Mouse (Mus musculus): ENCODE data around the gene Prokr1. TPM values are rescaled to one million over a fixed set of nuclear protein-coding genes. Genes with fewer than 3 reads are reported as not detected.
"Not testable (repeated sequence)": the region's sequence is repeated elsewhere in the genome, so short reads cannot be mapped to it uniquely, and the experiment has no call there.

Gene Prokr1
- 5.1 and 5.3 TPM in 2 replicates for polyA plus RNA-seq (2015; fragmentation: Nextera tagmentation; extraction: Ambion mirVana)

DNA sequence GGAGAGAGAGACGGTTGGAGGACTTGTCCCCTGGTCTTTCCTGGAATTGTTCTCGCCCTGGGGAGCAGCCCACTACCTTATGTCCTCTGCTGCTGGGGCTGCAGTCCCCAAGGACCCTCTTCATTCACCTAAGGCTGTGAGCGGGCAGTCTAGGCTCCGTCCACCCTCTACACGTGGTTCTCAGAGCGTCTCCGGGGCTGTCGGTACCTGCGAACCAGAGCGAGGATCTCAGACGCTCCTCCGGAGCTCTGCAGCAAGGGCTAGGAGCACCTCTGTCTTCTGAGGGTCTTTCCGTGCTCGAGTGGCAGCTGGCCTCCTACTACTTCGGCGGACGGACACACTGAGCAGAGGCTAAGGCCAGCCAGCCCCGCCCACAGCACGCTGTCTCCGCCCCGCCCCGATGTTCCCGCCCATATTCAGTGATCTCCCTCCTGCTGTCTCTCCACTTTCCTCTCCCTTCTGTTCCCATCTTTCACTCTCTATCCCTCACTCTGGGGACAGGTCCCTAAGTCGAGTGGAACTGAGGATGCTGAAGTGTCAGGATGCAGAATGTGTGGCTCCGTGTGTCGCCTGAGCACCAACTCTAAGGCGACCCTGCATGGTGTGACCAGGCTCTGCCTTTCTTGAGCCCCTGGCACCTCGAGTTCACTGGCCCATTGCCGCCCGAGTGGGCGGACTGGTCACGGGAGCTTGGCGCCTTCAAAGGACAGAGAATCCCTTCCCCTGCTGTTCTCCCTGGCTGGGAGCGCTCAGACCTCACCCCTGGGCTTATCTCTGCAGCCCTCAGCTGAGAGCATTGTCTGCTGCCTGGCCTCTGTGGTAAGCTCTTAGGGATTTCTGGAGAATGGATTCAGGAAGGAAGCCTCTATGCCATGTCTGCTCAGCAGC is at the start of gene Prokr1:
Prokr1 (minus strand) TSS at position 350 of the 888 bp plus-strand sequence.
- Histone ChIP-seq H3K9me3 (no peaks in the 10 kb centered on the region), H3K4me1 (peaks cover 10% of the 10 kb centered on the region), H3K27me3 (peaks cover 18% of the 10 kb centered on the region; the same call in 1 of the 2 replicates), H3K9ac (peak within 1 kb of the TSS; percentile 44), H3K4me2 (peak within 1 kb of the TSS; percentile 88), H3K36me3 (no peaks in the 10 kb centered on the region), H3K4me3 (peak within 1 kb of the TSS; percentile 51), H3K27ac (no peak within 1 kb of the TSS)
- ATAC-seq (ENCODE audit: insufficient number of reproducible peaks, low FRiP score, low TSS enrichment, low read depth) = peak; percentile 72
- WGBS = 1% methylated on average over 34 of the region's 34 CpGs

DNA sequence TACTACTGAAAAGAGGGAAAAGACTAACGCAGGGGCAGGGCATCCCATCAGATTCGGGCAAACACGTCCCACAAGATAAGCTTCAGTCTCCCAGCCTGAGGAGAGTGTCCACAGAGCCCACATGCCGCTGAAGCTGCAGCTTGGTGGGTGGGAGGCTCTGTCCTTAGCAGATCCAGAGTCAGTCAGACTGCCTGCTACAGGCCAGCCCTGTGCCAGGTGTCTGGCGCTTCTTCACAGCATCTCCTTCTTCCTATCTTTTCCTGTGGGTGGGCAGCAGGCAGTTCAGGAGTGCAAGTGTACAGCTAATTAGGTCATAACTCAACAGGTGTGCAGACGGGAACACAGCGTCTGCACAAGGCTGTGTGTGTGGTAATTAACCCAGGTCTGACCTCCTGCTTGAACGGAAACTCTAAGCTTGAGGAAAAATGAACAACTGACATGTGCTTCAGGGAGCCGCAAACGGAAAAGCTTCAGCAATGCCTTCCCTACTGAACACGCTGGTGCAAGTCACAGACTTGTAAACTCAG is 47.7 kb upstream of the Prokr1 start:
- H3K4me1 ChIP-seq = no peaks in the 10 kb centered on the region
- ATAC-seq (ENCODE audit: insufficient number of reproducible peaks, low FRiP score, low TSS enrichment, low read depth) = no peak
- 31% methylated on average over 11 of the region's 11 CpGs for WGBS
- no peak overlapping the region for H3K4me3 ChIP-seq
- H3K4me2 ChIP-seq = no peak overlapping the region
- no peaks in the 10 kb centered on the region for H3K27me3 ChIP-seq
- no peak overlapping the region for H3K27ac ChIP-seq
- no peak overlapping the region for H3K9ac ChIP-seq
- no peaks in the 10 kb centered on the region for H3K9me3 ChIP-seq
- H3K36me3 ChIP-seq = no peaks in the 10 kb centered on the region

DNA sequence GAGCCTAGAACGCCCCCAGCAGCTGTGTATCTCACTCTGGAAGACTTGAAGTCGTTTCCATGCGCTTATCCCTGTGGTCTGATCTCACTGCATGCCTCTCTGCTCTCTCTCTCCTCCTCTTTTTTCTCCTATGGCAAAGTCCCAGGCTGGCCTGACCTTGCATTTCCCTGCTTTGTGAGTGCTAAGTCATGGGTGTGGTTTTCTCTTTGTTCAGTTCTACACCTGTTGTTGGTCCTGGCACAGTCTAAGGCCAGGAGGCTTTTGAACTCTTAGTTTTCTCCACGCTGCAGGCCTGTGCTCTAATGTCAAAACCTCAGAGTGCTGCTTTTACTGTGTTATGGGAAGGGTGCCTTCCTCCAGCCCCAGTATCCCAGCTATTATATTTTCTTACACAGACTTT is 41.6 kb upstream of the Prokr1 start:
- ATAC-seq (ENCODE audit: insufficient number of reproducible peaks, low FRiP score, low TSS enrichment, low read depth) = no peak
- H3K4me1 ChIP-seq = 0 out of 2 replicates have a peak, but pooled peaks cover 3% of the 10 kb centered on the region
- H3K4me2 ChIP-seq = no peak overlapping the region
- no peaks in the 10 kb centered on the region for H3K27me3 ChIP-seq
- H3K4me3 ChIP-seq = no peak overlapping the region
- H3K9ac ChIP-seq = no peak overlapping the region
- H3K9me3 ChIP-seq = no peaks in the 10 kb centered on the region
- peaks cover 4% of the 10 kb centered on the region; the same call in 1 of the 2 replicates for H3K36me3 ChIP-seq
- WGBS = 77% methylated on average over 4 of the region's 4 CpGs
- H3K27ac ChIP-seq = no peak overlapping the region

DNA sequence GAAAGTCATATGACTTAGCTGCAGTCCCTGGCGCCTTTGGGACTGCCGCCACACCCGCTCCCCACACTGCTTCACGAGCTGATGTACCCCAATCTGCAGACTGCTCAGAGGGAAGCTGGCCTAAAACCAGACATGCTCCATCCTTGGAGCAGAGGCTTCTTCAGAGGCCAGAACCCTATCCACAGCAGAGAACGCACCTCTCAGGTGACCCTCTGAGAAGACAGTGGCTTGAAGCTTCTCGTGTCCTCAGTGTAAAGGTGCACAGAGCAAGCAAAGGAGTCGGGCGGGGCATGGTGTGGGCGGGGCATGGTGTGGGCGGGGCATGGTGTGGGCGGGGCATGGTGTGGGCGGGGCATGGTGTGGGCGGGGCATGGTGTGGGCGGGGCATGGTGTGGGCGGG is 38.4 kb upstream of the Prokr1 start:
- H3K4me2 ChIP-seq; H3K36me3 ChIP-seq; H3K9me3 ChIP-seq; H3K27me3 ChIP-seq; H3K4me3 ChIP-seq; H3K9ac ChIP-seq; H3K4me1 ChIP-seq; H3K27ac ChIP-seq; ATAC-seq (ENCODE audit: insufficient number of reproducible peaks, low FRiP score, low TSS enrichment, low read depth): not testable (repeated sequence)
- 66% methylated on average over 15 of the region's 15 CpGs for WGBS

DNA sequence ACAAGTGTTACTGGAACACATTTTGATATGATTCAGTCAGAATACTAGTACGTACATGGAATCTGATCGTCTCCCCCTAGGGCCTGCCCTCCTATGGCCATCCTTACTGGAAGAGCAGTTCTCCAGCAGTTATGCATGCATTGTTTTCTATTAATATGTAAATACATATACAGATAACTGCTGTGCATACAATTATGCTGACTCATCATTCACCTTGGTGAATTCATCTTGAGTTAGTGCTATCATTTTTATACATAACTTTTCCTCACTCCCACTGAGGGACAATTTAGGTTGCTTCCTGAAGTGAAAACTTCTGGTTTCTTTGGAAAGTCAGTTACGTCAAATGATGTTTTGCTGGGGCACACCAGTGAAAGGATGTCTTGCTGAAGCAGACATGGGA is 32.6 kb upstream of the Prokr1 start:
- WGBS = 90% methylated on average over 3 of the region's 3 CpGs
- Histone ChIP-seq H3K4me1 (0 out of 2 replicates have a peak, but pooled peaks cover 8% of the 10 kb centered on the region), H3K27ac (no peak overlapping the region), H3K9me3 (no peaks in the 10 kb centered on the region), H3K4me2 (no peak overlapping the region), H3K4me3 (no peak overlapping the region), H3K27me3 (no peaks in the 10 kb centered on the region), H3K9ac (no peak overlapping the region), H3K36me3 (no peaks in the 10 kb centered on the region)
- no peak for ATAC-seq (ENCODE audit: insufficient number of reproducible peaks, low FRiP score, low TSS enrichment, low read depth)

DNA sequence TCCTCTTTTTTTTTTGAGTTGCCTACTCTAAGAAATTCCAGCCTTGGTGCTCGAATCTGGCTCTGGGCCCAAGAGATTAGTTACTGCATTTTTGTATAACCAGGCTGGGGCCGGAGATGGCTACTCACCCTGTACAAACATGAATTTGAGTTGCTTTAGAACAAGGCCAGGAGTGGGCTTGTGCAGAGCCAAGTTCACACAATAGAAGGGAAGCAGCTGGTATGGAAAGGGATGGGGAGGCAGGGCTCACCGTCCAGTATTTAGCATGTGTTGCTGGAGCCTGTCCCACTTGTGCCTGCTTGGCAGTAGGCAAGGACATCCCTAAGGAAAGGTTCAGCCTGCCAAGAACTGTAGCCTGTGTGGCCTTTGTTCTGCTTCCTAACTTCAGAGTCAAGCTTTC is 30.7 kb upstream of the Prokr1 start:
- 36% methylated on average over 3 of the region's 3 CpGs for WGBS

DNA sequence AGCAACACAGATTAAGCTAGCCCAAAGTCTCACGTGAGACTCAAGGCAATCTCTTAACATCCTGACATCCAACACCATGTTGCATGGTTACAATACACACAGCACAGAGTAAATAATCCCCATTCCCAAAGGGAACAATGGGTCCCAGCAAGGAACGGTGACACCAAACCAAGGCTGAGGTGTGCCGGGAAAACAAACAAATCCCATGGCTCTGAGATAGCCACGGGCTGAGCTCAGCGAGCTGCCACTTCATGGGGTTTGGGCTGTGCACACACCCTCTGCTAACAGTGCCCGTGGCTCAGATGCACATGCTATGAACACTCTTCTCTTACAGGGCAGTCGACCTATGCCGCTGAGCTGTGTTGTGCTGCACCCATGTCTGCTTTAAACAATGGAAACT is 27.5 kb upstream of the Prokr1 start:
- 79% methylated on average over 8 of the region's 8 CpGs for WGBS
- H3K9me3 ChIP-seq = no peaks in the 10 kb centered on the region
- H3K27ac ChIP-seq = no peak overlapping the region
- 0 out of 2 replicates have a peak, but pooled peaks cover 8% of the 10 kb centered on the region for H3K4me1 ChIP-seq
- H3K36me3 ChIP-seq = no peaks in the 10 kb centered on the region
- H3K4me3 ChIP-seq = no peak overlapping the region
- H3K4me2 ChIP-seq = no peak overlapping the region
- no peak for ATAC-seq (ENCODE audit: insufficient number of reproducible peaks, low FRiP score, low TSS enrichment, low read depth)
- H3K27me3 ChIP-seq = no peaks in the 10 kb centered on the region
- H3K9ac ChIP-seq = no peak overlapping the region

More for the DNA sequence above, 30.7 kb upstream of the Prokr1 start:
- H3K4me2 ChIP-seq = no peak overlapping the region
- 0 out of 2 replicates have a peak, but pooled peaks cover 8% of the 10 kb centered on the region for H3K4me1 ChIP-seq
- no peaks in the 10 kb centered on the region for H3K36me3 ChIP-seq
- ATAC-seq (ENCODE audit: insufficient number of reproducible peaks, low FRiP score, low TSS enrichment, low read depth) = peak; percentile 79; the same call in 1 of the 2 replicates
- H3K9me3 ChIP-seq = no peaks in the 10 kb centered on the region
- peak overlapping the region; percentile 22; the same call in 1 of the 2 replicates for H3K27ac ChIP-seq
- H3K9ac ChIP-seq = no peak overlapping the region
- H3K27me3 ChIP-seq = no peaks in the 10 kb centered on the region
- no peak overlapping the region for H3K4me3 ChIP-seq

DNA sequence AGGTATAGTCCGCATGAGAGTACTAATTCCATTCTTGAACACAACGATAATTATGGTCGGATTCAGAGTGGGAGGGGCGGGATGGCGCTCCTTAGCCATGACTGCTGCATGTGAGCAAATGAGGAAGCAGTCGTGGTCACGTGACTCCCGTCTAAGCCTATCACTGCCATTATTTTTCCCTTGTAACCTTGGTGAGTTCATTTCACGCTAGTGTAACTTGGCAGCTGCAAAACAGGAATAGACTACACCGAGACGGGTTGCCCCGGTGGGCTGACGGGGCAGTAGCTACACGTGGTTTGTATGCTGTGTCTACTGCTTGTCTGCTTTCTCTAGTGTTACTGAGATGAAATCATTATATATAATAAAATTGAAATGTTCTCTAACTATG is 25.1 kb upstream of the Prokr1 start:
- WGBS = 86% methylated on average over 14 of the region's 14 CpGs
- H3K4me2 ChIP-seq = no peak overlapping the region

DNA sequence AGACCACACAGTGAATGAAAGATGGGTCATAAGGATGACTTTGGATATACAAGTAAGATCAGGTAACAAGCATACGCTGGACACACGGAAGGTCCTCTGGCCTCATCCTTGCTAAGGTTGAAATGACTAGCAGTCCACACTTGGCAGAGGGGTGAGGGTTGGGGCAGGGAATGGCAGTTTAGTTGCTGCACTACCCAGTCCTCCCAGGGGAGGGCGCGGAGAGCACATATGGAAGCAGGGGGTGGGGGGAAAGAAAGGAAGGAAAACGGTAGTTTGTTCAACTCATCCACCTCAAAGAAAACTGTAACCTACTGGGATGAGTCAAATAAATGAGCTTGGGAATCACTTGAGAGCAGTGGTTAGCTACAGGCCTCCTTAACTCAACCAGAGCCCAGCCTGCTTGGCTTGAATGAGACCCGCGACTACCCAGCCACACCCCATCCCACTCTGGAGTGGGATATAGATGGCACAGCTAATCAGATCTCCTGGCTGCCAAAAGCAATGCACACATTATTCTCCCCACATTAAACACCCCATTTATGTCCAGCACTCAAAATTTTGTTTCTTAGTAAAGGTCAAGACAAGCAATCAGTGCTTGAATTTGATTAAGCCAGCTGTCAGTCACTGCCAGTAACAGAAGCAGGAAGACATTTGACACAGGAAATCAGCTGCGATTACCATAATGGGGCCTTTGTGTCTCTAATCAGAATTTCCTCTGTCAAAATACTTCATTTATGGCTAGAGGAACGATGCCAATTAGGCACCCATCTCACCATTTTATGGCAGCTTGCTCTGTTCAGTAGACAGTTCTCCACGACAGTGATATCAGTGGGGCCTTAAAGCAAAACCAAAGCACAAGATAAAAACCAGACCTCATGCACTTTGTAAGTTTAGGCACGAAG is 24.5 kb upstream of the Prokr1 start:
- Histone ChIP-seq H3K9me3 (no peaks in the 10 kb centered on the region), H3K27me3 (no peaks in the 10 kb centered on the region), H3K27ac (no peak overlapping the region), H3K36me3 (no peaks in the 10 kb centered on the region), H3K4me3 (no peak overlapping the region), H3K4me1 (0 out of 2 replicates have a peak, but pooled peaks cover 3% of the 10 kb centered on the region), H3K9ac (no peak overlapping the region), H3K4me2 (no peak overlapping the region)
- ATAC-seq (ENCODE audit: insufficient number of reproducible peaks, low FRiP score, low TSS enrichment, low read depth) = no peak
- 64% methylated on average over 11 of the region's 11 CpGs for WGBS

More for the DNA sequence above, 25.1 kb upstream of the Prokr1 start:
- no peak overlapping the region for H3K27ac ChIP-seq
- H3K4me1 ChIP-seq = 0 out of 2 replicates have a peak, but pooled peaks cover 3% of the 10 kb centered on the region
- H3K36me3 ChIP-seq = no peaks in the 10 kb centered on the region
- ATAC-seq (ENCODE audit: insufficient number of reproducible peaks, low FRiP score, low TSS enrichment, low read depth) = no peak
- H3K4me3 ChIP-seq = no peak overlapping the region
- no peak overlapping the region for H3K9ac ChIP-seq
- H3K9me3 ChIP-seq = no peaks in the 10 kb centered on the region
- H3K27me3 ChIP-seq = no peaks in the 10 kb centered on the region

DNA sequence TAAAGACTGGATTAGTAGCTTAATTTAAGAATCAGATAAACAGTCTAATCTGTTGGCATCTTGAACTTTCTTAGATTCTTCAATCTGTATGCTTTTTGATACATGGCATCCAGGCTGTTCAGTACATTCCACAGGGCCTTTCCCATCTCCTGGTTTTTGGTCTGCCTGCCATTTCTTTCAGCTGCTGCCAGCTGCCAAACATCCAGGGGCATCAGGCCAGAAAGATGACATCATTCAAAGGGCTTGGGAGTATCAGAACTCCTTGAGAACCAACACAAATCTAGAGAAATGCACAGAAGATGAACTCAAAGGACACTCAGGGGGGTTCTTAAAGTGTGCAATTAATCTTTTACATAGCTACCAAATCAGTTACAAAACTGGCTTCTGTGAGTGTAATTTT is 9.3 kb upstream of the Prokr1 start:
- Histone ChIP-seq H3K4me1 (no peaks in the 10 kb centered on the region; the same call in 1 of the 2 replicates), H3K27ac (no peak overlapping the region), H3K36me3 (no peaks in the 10 kb centered on the region), H3K9me3 (no peaks in the 10 kb centered on the region), H3K27me3 (no peaks in the 10 kb centered on the region), H3K4me2 (no peak overlapping the region), H3K4me3 (no peak overlapping the region), H3K9ac (no peak overlapping the region)
- ATAC-seq (ENCODE audit: insufficient number of reproducible peaks, low FRiP score, low TSS enrichment, low read depth) = no peak

DNA sequence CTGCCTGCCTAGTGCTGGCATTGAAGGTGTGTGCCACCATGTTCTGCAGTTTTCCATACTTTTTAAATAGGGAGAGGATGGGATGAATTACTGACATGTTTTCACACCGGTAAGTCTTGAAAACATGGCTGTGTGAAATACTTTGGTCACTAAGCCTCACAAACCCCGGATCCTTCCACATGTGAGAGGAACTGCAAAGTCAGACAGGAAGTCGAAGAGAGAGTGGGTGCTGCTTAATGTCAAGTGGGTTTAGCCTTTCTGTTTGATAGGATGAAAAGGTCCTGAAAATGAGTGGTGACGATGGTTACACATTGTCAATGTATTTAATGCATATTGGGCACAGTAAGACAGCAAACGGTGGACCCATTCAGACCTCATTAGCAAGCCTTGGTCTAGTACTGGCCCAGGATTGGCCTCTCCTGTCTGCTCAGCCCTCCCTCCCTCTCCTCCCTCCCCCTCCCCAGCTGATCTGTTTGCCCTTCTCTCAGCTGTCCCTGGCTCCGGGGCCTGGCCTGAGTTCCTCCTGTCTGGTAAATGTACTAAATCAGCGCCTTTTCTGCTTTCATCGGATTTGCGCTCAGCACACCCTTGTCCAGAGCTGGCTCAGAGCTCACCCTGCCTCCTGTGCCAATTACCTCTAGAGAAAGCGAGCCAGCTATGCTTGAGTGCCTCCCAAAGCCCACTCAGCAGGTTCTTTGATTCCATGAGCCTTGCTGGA is 6.7 kb upstream of the Prokr1 start:
- Histone ChIP-seq H3K4me1 (no peaks in the 10 kb centered on the region; the same call in 1 of the 2 replicates), H3K4me3 (no peak overlapping the region), H3K27ac (no peak overlapping the region), H3K9me3 (no peaks in the 10 kb centered on the region), H3K27me3 (no peaks in the 10 kb centered on the region), H3K4me2 (no peak overlapping the region), H3K36me3 (no peaks in the 10 kb centered on the region), H3K9ac (no peak overlapping the region)
- 0 out of 2 replicates have a peak, but pooled peaks have one; percentile 44 for ATAC-seq (ENCODE audit: insufficient number of reproducible peaks, low FRiP score, low TSS enrichment, low read depth)
- 56% methylated on average over 10 of the region's 10 CpGs for WGBS
